Mouse (Mus musculus) kidney, embryonic 16.5 days (tissue): ENCODE measurements at regions not wholly inside any gene's neighbourhood (a gene's known extent, or its start where the extent isn't known, plus 50 kb on each side); places are given as distances from the start of the nearest gene placed in this dataset.
A peak's percentile ranks its signal among the peaks of the same experiment; 100 is the strongest.

Experiments used
- ATAC-seq: fragments of 200-750 bp; cut with Nextera tagmentation; 2 replicates; pipeline ENCODE4 v1.8.0; 2017; ENCODE audit warnings: moderate TSS enrichment; ENCODE audit not compliant: low FRiP score, low TSS enrichment
- H3K27ac ChIP-seq: fragments of 300-500 bp; sonication (generic); 2 replicates; pipeline ENCODE4 v1.5.1; 2014; ENCODE audit warnings: low read length
- H3K27me3 ChIP-seq: fragments of 300-500 bp; sonication (generic); 2 replicates; pipeline ENCODE4 v1.6.1; 2014; ENCODE audit warnings: low read length, control low read depth, mixed read lengths; ENCODE audit not compliant: insufficient read depth
- H3K36me3 ChIP-seq: fragments of 300-500 bp; sonication (generic); 2 replicates; pipeline ENCODE4 v1.6.1; 2014; ENCODE audit warnings: low read length, control low read depth, mixed read lengths; ENCODE audit not compliant: insufficient read depth
- H3K4me1 ChIP-seq: fragments of 300-500 bp; sonication (generic); 2 replicates; pipeline ENCODE4 v1.6.1; 2014; ENCODE audit warnings: low read length, control low read depth, mixed read lengths; ENCODE audit not compliant: insufficient read depth
- H3K4me2 ChIP-seq: fragments of 300-500 bp; sonication (generic); replicated peaks from 2 replicates; pipeline ENCODE4 v1.6.1; 2014; ENCODE audit warnings: low read depth, low read length
- H3K4me3 ChIP-seq: fragments of 300-500 bp; sonication (generic); 2 replicates; pipeline ENCODE4 v1.5.1; 2014; ENCODE audit warnings: mild to moderate bottlenecking, low read length
- H3K9ac ChIP-seq: fragments of 300-500 bp; sonication (generic); replicated peaks from 2 replicates; pipeline ENCODE4 v1.6.1; 2014; ENCODE audit warnings: low read length
- H3K9me3 ChIP-seq: fragments of 300-500 bp; sonication (generic); 2 replicates; pipeline ENCODE4 v1.6.1; 2016; ENCODE audit warnings: low read length, control low read depth
- WGBS: fragments of 180-500 bp; shearing (Covaris S2); extraction: QIAGEN DNeasy Blood & Tissue Kit; methylation state at CpG from one replicate; pipeline ENCODE4 v1.1.7; 2014; 5-methylcytosine and 5-hydroxymethylcytosine counted together

GRCm38 (mm10) chr17:9765680-9766250 is 96.2 kb upstream of the Pabpc6 start:
- Histone ChIP-seq H3K9me3 (no peaks in the 10 kb centered on the region), H3K36me3 (no peaks in the 10 kb centered on the region), H3K27ac (no peak overlapping the region), H3K4me1 (peaks cover 19% of the 10 kb centered on the region), H3K9ac (no peak overlapping the region), H3K27me3 (no peaks in the 10 kb centered on the region), H3K4me2 (no peak overlapping the region), H3K4me3 (no peak overlapping the region)
- no peak for ATAC-seq
- WGBS: 87% methylated on average over 5 of the region's 5 CpGs

- H3K4me2 ChIP-seq: peak overlapping the region; percentile 83
- H3K4me3 ChIP-seq: peak overlapping the region; percentile 47
- whole genome bisulfite sequencing: under 1% methylated on average over 22 of the region's 22 CpGs
- no peaks in the 10 kb centered on the region for H3K27me3 ChIP-seq
- peak overlapping the region; percentile 55 for H3K9ac ChIP-seq
- ATAC-seq: peak; percentile 89
- no peaks in the 10 kb centered on the region for H3K36me3 ChIP-seq
- H3K4me1 ChIP-seq: peaks cover 24% of the 10 kb centered on the region
- no peaks in the 10 kb centered on the region for H3K9me3 ChIP-seq
- H3K27ac ChIP-seq: peak overlapping the region; percentile 76
These were observed 95.3 kb upstream of the Pabpc6 start for GRCm38 (mm10) chr17:9764701-9765359.

- no peaks in the 10 kb centered on the region for H3K36me3 ChIP-seq
- 10% methylated on average over 9 of the region's 9 CpGs for WGBS
- no peaks in the 10 kb centered on the region for H3K27me3 ChIP-seq
- peak overlapping the region; percentile 83 for H3K4me2 ChIP-seq
- H3K27ac ChIP-seq: peak overlapping the region; percentile 39
- H3K9ac ChIP-seq: peak overlapping the region; percentile 39; the same call in 1 of the 2 replicates
- H3K4me3 ChIP-seq: peak overlapping the region; percentile 34
- H3K9me3 ChIP-seq: no peaks in the 10 kb centered on the region
- H3K4me1 ChIP-seq: peaks cover 26% of the 10 kb centered on the region
- peak; percentile 49; the same call in 1 of the 2 replicates for ATAC-seq
These were observed 94.6 kb upstream of the Pabpc6 start for GRCm38 (mm10) chr17:9764041-9764606.

GRCm38 (mm10) chr17:9763110-9763509 is 93.6 kb upstream of the Pabpc6 start:
- H3K36me3 ChIP-seq: no peaks in the 10 kb centered on the region
- no peak overlapping the region for H3K4me2 ChIP-seq
- H3K4me3 ChIP-seq: no peak overlapping the region
- ATAC-seq: no peak
- H3K27me3 ChIP-seq: no peaks in the 10 kb centered on the region
- peaks cover 16% of the 10 kb centered on the region for H3K4me1 ChIP-seq
- H3K27ac ChIP-seq: no peak overlapping the region
- no peak overlapping the region for H3K9ac ChIP-seq
- 38% methylated on average over 9 of the region's 9 CpGs for WGBS
- no peaks in the 10 kb centered on the region for H3K9me3 ChIP-seq

GRCm38 (mm10) chr17:9762436-9762835 is 92.9 kb upstream of the Pabpc6 start:
- H3K36me3 ChIP-seq: no peaks in the 10 kb centered on the region
- peaks cover 16% of the 10 kb centered on the region for H3K4me1 ChIP-seq
- 70% methylated on average over 7 of the region's 7 CpGs for WGBS
- H3K27me3 ChIP-seq: no peaks in the 10 kb centered on the region
- no peak overlapping the region for H3K27ac ChIP-seq
- H3K4me2 ChIP-seq: no peak overlapping the region
- H3K9me3 ChIP-seq: no peaks in the 10 kb centered on the region
- no peak overlapping the region for H3K9ac ChIP-seq
- no peak for ATAC-seq
- H3K4me3 ChIP-seq: no peak overlapping the region

- Histone ChIP-seq H3K36me3 (no peaks in the 10 kb centered on the region), H3K4me1 (peaks cover 16% of the 10 kb centered on the region), H3K27me3 (no peaks in the 10 kb centered on the region), H3K9ac (no peak overlapping the region), H3K27ac (no peak overlapping the region), H3K4me3 (no peak overlapping the region), H3K4me2 (no peak overlapping the region), H3K9me3 (no peaks in the 10 kb centered on the region)
- 79% methylated on average over 2 of the region's 2 CpGs for WGBS
- ATAC-seq: no peak
These were observed 91.2 kb upstream of the Pabpc6 start for GRCm38 (mm10) chr17:9760706-9761059.

GRCm38 (mm10) chr17:9760026-9760705 is 90.6 kb upstream of the Pabpc6 start:
- Histone ChIP-seq H3K4me1 (peaks cover 16% of the 10 kb centered on the region), H3K9me3 (no peaks in the 10 kb centered on the region), H3K4me2 (no peak overlapping the region), H3K27me3 (no peaks in the 10 kb centered on the region), H3K9ac (0 out of 2 replicates have a peak overlapping the region, but pooled peaks have one; percentile 4), H3K4me3 (no peak overlapping the region), H3K27ac (no peak overlapping the region), H3K36me3 (no peaks in the 10 kb centered on the region)
- 75% methylated on average over 8 of the region's 8 CpGs for WGBS
- no peak for ATAC-seq

GRCm38 (mm10) chr17:9759421-9759852 is 89.9 kb upstream of the Pabpc6 start:
- Histone ChIP-seq H3K4me3 (no peak overlapping the region), H3K4me2 (0 out of 2 replicates have a peak overlapping the region, but pooled peaks have one; percentile 23), H3K27ac (no peak overlapping the region), H3K27me3 (no peaks in the 10 kb centered on the region), H3K36me3 (no peaks in the 10 kb centered on the region), H3K9ac (0 out of 2 replicates have a peak overlapping the region, but pooled peaks have one; percentile 9), H3K4me1 (peaks cover 16% of the 10 kb centered on the region), H3K9me3 (no peaks in the 10 kb centered on the region)
- 16% methylated on average over 7 of the region's 7 CpGs for WGBS
- ATAC-seq: peak; percentile 75

GRCm38 (mm10) chr17:9757725-9758251 is 88.3 kb upstream of the Pabpc6 start:
- H3K9me3 ChIP-seq: no peaks in the 10 kb centered on the region
- no peaks in the 10 kb centered on the region for H3K27me3 ChIP-seq
- H3K9ac ChIP-seq: no peak overlapping the region
- H3K4me2 ChIP-seq: no peak overlapping the region
- H3K27ac ChIP-seq: no peak overlapping the region
- H3K36me3 ChIP-seq: no peaks in the 10 kb centered on the region
- H3K4me3 ChIP-seq: no peak overlapping the region
- WGBS: 98% methylated on average over 4 of the region's 4 CpGs
- ATAC-seq: no peak
- peaks cover 10% of the 10 kb centered on the region; the same call in 1 of the 2 replicates for H3K4me1 ChIP-seq
